Mouse (Mus musculus) hematopoietic stem cell, adult 5-6 weeks (primary cell): ENCODE measurements around the gene Nr1d2. TPM values are rescaled to one million over a fixed set of nuclear protein-coding genes. Genes with fewer than 3 reads are reported as not detected.
"Not testable (repeated sequence)": the region's sequence is repeated elsewhere in the genome, so short reads cannot be mapped to it uniquely, and the experiment has no call there.

Experiments used
- ATAC-seq, 2 experiments: fragments of 125-278 bp in 1 of 2; replicated peaks in 1 of 2; 2 replicates each; pipeline ENCODE4 v1.8.0; 2016 to 2017; ENCODE audit warnings: inconsistent platforms in 2 of 2, mild to moderate bottlenecking in 2 of 2, moderate number of reproducible peaks in 2 of 2, low read depth in 1 of 2, moderate TSS enrichment in 1 of 2; ENCODE audit not compliant: low FRiP score in 2 of 2, poor library complexity in 2 of 2, severe bottlenecking in 2 of 2, insufficient read depth in 1 of 2, low TSS enrichment in 1 of 2
- total RNA-seq: library from RNA; stranded (forward); fragments of 172-1452, 232-1000 nt; gene quantifications from 2 replicates; pipeline ENCODE4 v1.2.3, GENCODE M21; 2017

Nr1d2 gene
- 38.9 and 42.4 TPM in 2 replicates for total RNA-seq

- peak; percentile 78 to 81 for ATAC-seq
These were observed at the start of gene Nr1d2 for GRCm38 (mm10) chr14:18238750-18239731. Gene Nr1d2 (minus strand): TSS chr14:18239127.

- no peak for ATAC-seq
These were observed 48.5 kb upstream of the Nr1d2 start for GRCm38 (mm10) chr14:18287391-18287790.

- ATAC-seq = no peak
These were observed 47.5 kb upstream of the Nr1d2 start for GRCm38 (mm10) chr14:18286441-18286840.

GRCm38 (mm10) chr14:18285476-18285875 lies 46.5 kb upstream of the Nr1d2 start:
- no peak for ATAC-seq

GRCm38 (mm10) chr14:18284581-18284980 lies 45.7 kb upstream of the Nr1d2 start:
- peak; percentile 59 to 69; a peak in 3 of 4 replicates for ATAC-seq

- no peak for ATAC-seq
These were observed 41.4 kb upstream of the Nr1d2 start for GRCm38 (mm10) chr14:18280375-18280774.

- no peak for ATAC-seq
These were observed 35.6 kb upstream of the Nr1d2 start for GRCm38 (mm10) chr14:18274526-18274925.

- ATAC-seq = no peak
These were observed 32.7 kb upstream of the Nr1d2 start for GRCm38 (mm10) chr14:18271666-18272065.

GRCm38 (mm10) chr14:18270529-18271441 lies 31.9 kb upstream of the Nr1d2 start, which contains the start of the genes Nkiras1 and Rpl15:
Gene Nkiras1 (plus strand): TSS chr14:18271136.
Gene Rpl15 (minus strand): TSS chr14:18271391.
- ATAC-seq = peak; percentile 97

- not testable (repeated sequence) for ATAC-seq
These were observed 31.1 kb upstream of the Nr1d2 start for GRCm38 (mm10) chr14:18269947-18270528.

GRCm38 (mm10) chr14:18263427-18263826 lies 24.5 kb upstream of the Nr1d2 start:
- ATAC-seq = 0 out of 4 replicates have a peak, but pooled peaks have one; percentile 22 to 30

GRCm38 (mm10) chr14:18261203-18261602 lies 22.3 kb upstream of the Nr1d2 start:
- no peak for ATAC-seq

- no peak for ATAC-seq
These were observed 3.8 kb upstream of the Nr1d2 start for GRCm38 (mm10) chr14:18242638-18243130.

- no peak for ATAC-seq
These were observed 2.9 kb upstream of the Nr1d2 start for GRCm38 (mm10) chr14:18241786-18242185.

- no peak for ATAC-seq
These were observed 1.2 kb upstream of the Nr1d2 start for GRCm38 (mm10) chr14:18240132-18240531.

- ATAC-seq = peak; percentile 66 to 69
These were observed 687 bp downstream of the Nr1d2 start for GRCm38 (mm10) chr14:18238131-18238749.

GRCm38 (mm10) chr14:18237381-18237780 lies 1.5 kb downstream of the Nr1d2 start:
- no peak for ATAC-seq
